Mouse (Mus musculus): Measurements from ENCODE around the gene Igfn1.

GRCm38 (mm10) chr1:135918644-135919407, 87.3 kb downstream of the Igfn1 start, which contains the start of gene Pkp1:
- TF ChIP-seq EP300 (IDR thresholded peaks at IDR 0.05; ENCODE audit: insufficient read depth, low read depth, low read length) (no peak), CTCF (IDR thresholded peaks at IDR 0.05; ENCODE audit: low read depth, low read length) (no peak), POLR2A (IDR thresholded peaks at IDR 0.05; ENCODE audit: insufficient read depth, low read length) (no peak)

Data from ES-Bruce4 (cell line).